Mouse (Mus musculus) cerebellum, postnatal 14 days (tissue): Measurements from ENCODE around the gene Scn5a.

ENCODE experiments used
- DNase-seq, 2 experiments: peaks; one replicate each; pipeline ENCODE4 v3.0.0; 2021; ENCODE audit warnings: mixed read lengths in 2 of 2

The Scn5a gene

DNA sequence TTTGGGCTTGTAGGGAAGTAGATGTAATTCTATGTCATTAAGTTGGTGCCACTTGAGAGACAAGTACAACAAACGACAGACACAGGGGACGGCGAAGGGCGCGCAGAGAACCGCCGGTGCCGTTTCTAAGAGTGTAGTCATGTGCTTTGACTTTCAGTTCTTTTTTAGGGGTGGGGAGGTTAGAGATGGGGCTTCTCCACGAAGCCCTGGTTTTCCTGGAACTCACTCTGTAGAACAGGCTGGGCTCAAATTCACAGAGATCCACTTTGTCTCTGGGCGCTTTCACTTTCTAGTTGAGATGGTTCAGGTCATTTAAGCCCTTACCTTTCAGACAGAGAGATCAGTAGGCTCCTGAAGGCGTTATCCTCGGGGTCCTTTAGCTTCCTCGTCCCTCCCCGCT, 122.8 kb downstream of the Scn5a start:
- DNase-seq, result no peak

DNA sequence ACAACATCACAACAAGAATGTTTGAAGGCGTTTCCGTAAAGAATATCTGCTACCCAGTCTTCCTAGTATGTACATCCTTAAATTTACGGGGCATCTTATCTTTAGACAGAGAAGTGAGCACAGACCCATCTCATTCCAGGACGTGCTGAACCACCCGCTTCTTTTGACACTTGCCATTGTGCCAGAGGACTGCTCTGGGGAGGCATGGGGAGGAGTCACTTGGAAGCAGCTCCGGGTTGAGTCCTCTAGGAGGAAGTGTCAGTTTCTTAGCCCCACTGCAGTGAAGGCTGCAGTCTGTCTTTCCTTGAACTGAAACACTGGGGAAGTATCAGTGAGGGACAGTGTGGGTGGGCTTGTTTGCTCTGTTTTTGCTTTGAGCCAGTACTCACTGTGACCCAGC, 133.1 kb downstream of the Scn5a start:
- no peak for DNase-seq

DNA sequence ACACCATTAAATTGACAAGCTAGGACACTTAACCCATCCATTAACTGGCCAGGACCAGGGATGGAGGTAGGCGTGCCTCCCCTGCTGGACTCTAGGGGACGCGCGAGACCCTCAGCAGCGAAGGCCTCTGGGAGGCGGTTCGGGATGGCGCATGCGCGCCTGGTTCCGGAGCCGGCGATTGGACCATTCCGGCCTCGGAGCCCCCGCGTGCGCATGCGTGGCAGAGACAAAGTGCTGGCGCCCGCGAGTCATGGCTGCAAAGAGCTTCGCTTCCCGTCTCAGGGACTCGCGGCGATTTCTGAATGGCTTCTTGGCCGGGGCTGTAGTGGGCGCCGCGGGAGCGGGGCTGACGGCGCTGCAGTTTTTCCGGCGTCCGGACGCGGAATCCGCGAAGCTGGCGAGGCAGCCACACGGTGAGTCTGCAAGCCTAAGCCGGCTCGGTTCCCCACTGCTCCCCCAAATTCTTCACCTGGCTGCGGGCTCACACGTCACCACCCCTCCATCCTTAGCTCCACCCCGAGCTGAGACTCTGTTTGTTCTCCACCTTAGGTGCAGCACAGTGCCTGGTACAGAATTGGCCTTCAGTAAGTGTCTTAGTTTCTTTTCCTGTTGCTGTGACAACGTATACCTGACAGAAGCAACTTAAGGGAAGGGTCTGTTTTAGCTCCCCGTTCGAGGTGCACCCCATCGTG, 133.9 kb downstream of the Scn5a start, which contains the start of gene Exog:
Gene Exog (plus strand): TSS at position 206 of the 692 bp plus-strand sequence.
- DNase-seq, result peak; percentile 100

DNA sequence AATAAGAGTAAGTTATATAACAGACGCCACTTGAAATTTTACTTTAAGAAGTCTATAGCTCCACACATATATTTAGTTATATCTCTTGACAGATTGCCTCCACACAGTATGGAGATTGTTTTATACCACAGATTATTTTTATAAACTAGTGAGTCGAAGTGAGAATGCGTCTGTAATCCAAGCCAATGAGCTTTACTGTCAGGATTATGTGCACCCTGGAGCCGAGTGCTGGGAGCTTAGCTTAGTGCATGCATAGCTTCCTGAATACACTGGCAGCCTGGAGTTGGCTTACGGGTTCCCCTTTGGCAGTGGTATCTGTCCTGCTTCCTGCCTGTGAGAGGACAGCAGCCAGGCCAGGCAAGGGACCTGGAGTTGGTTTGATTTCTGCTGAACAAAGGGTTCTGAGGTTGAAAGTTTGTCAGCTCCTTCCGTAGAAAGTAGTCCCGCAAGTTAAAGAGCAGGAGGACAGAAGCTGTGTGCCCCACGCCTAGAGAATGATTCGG, 140.3 kb downstream of the Scn5a start:
- DNase-seq, result no peak

DNA sequence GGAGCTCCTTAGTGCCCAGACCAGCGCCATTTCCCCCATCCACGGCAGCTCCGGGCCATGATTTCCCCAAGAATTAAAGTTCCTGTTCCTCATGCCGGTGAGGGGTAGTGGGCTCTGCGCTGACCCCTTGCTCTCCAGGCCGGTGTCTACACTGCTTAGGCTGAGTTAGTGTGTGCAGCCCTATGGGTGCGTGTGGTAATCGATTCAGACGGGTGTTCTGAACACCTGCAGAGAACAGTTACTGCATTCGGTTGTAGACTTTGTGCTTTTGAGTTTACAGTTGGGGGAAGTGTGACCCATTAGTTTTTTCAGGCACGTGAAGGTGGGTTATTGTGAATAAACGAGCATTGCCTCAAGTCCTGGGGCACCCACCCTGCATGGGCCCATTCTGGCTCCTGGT, 140.8 kb downstream of the Scn5a start:
- DNase-seq, result no peak

DNA sequence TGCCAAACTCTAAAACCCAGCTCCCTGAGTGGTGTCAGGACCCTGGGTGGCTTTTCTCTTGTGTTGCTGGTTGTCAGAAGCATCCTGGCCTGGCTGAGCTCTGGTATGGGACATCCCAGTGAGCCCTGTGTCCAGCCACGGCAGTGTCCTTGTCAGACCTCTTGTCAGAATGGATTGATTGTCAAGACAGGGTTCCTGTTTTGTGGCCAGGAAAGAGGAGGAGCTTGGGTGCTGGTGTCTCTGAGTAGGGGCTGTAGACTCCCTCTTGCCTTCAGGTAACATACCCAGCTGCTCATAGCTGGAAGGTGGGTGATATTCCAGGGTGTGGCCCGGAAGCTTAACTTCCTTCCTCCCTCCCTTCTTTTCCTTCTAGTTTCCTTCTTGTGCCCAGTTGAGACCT, 143.0 kb downstream of the Scn5a start:
- DNase-seq, result no peak
